ENCODE assay signal across 19 mouse cellular contexts in the genomic region with DNA sequence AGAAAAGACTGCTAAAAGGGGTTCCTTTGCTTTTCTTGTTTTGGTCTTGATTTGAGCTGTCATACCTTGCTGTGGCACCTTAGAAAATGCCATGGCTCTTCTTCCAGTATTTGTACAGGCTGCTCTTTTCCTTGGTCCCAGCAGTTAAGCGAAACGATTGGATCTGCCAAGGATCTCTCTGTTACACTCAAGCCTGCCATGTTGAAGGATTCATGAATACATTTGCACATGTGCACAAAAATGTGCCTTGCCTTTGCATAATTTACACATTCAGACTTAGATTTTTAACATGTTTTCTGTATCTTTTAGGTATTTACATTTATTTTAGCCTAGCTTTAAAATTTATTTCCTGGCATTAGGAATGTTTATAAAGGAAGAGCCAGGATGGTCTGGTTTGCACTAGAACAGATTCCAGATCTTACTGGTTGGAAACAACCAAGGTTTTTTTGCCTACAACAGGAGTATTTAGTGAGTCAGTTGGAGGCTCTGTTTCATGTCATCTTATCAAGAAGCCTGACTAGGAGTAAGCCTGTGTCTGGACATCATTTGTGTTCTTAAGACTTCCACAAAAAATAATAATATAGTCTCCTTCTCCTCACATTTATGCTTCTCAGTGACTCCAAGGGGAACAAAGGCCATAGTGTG. TPM values are rescaled to one million over a fixed set of nuclear protein-coding genes. Genes with fewer than 3 reads are reported as not detected.
DNase-seq lines count a peak whose midpoint lies in the region; ATAC-seq and TF ChIP-seq lines count a peak whose summit lies in the region.
"Had no signal": no experiment of that assay in that cellular context is flagged by ENCODE, and none has a peak within 500 bp of the region (broad histone marks: within the 10 kb centered on the region; RNA-seq: fewer than 3 reads in every experiment).

No protein-coding gene starts in this region.

- no peak overlapping the region for H3K4me3 ChIP-seq in heart, embryonic 12.5 days
- no peak overlapping the region for H3K4me3 ChIP-seq in liver, adult 2 months (ENCODE audit: insufficient read depth, low read depth, low read length)
- no peak overlapping the region for H3K4me3 ChIP-seq in liver, embryonic 12.5 days
- H3K4me3 ChIP-seq in neural tube, embryonic 14.5 days (ENCODE audit: low read depth, low read length) = no peak overlapping the region
- no peak overlapping the region for H3K4me3 ChIP-seq in neural tube, embryonic 15.5 days (replicated peaks)
- H3K4me3 ChIP-seq in stomach, embryonic 16.5 days (replicated peaks; ENCODE audit: low read length) = no peak overlapping the region
- no peak overlapping the region for H3K4me3 ChIP-seq in cerebellum, adult 2 months (replicated peaks; ENCODE audit: insufficient read depth, low read depth, low read length)
- H3K4me3 ChIP-seq: limb, embryonic 13.5 days had no signal

- intact Hi-C loops in heart, postnatal 10 days (cut with DNase I) = no loop called here

- peaks cover 84% of the 10 kb centered on the region for H3K36me3 ChIP-seq in heart, embryonic 12.5 days
- peaks cover 68% of the 10 kb centered on the region for H3K36me3 ChIP-seq in liver, adult 2 months (ENCODE audit: control insufficient read depth, insufficient read depth, low read length)
- peaks cover 97% of the 10 kb centered on the region for H3K36me3 ChIP-seq in liver, embryonic 12.5 days
- peaks cover 34% of the 10 kb centered on the region for H3K36me3 ChIP-seq in neural tube, embryonic 14.5 days (ENCODE audit: control insufficient read depth, insufficient read depth, low read length)
- H3K36me3 ChIP-seq in neural tube, embryonic 15.5 days = peaks cover 57% of the 10 kb centered on the region
- peaks cover 18% of the 10 kb centered on the region for H3K36me3 ChIP-seq in stomach, embryonic 16.5 days (ENCODE audit: control insufficient read depth, insufficient read depth, low read length)

- H3K27ac ChIP-seq in heart, embryonic 12.5 days (ENCODE audit: poor library complexity, severe bottlenecking) = 0 out of 2 replicates have a peak overlapping the region, but pooled peaks have one; percentile 12
- no peak overlapping the region; the same call in 1 of the 2 replicates for H3K27ac ChIP-seq in liver, adult 2 months (replicated peaks; ENCODE audit: insufficient read depth, low read depth, low read length)
- H3K27ac ChIP-seq in liver, embryonic 12.5 days = no peak overlapping the region
- H3K27ac ChIP-seq in neural tube, embryonic 14.5 days (ENCODE audit: low read depth, low read length) = peak overlapping the region; percentile 35; the same call in 1 of the 2 replicates
- H3K27ac ChIP-seq in neural tube, embryonic 15.5 days (replicated peaks) = no peak overlapping the region
- H3K27ac ChIP-seq in stomach, embryonic 16.5 days (ENCODE audit: low read length) = peak overlapping the region; percentile 60
- no peak overlapping the region for H3K27ac ChIP-seq in cerebellum, adult 2 months (ENCODE audit: insufficient read depth, low read length)
- H3K27ac ChIP-seq: limb, embryonic 13.5 days had no signal

- no peak for DNase-seq in heart, postnatal 10 days
- DNase-seq in liver, adult 2 months (ENCODE audit: extremely low read depth, low read depth, low spot score) = peak; percentile 9
- no peak for DNase-seq in cerebellum, adult 2 months
- DNase-seq: adrenal gland, adult 8-10 months; cerebellum, adult 9-10 months; embryo, embryonic 11 days; kidney, adult 2 months had no signal

- WGBS in heart, embryonic 12.5 days = 86% methylated on average over 2 of the region's 2 CpGs
- 80% methylated on average over 2 of the region's 2 CpGs for WGBS in liver, adult 2 months
- 92% methylated on average over 2 of the region's 2 CpGs for WGBS in liver, embryonic 12.5 days (ENCODE audit: insufficient replicate concordance)
- 91% methylated on average over 2 of the region's 2 CpGs for WGBS in neural tube, embryonic 14.5 days
- 80% methylated on average over 2 of the region's 2 CpGs for WGBS in neural tube, embryonic 15.5 days
- 71% methylated on average over 2 of the region's 2 CpGs for WGBS in stomach, embryonic 16.5 days
- 32% methylated on average over 2 of the region's 2 CpGs for WGBS in cerebellum, adult 2 months

- H3K4me1 ChIP-seq in heart, embryonic 12.5 days (replicated peaks) = peaks cover 18% of the 10 kb centered on the region
- H3K4me1 ChIP-seq in liver, adult 2 months (ENCODE audit: control insufficient read depth, insufficient read depth, low read length) = no peaks in the 10 kb centered on the region
- 0 out of 2 replicates have a peak, but pooled peaks cover 3% of the 10 kb centered on the region for H3K4me1 ChIP-seq in liver, embryonic 12.5 days
- H3K4me1 ChIP-seq in neural tube, embryonic 14.5 days (ENCODE audit: control insufficient read depth, insufficient read depth, low read length) = peaks cover 6% of the 10 kb centered on the region
- H3K4me1 ChIP-seq in neural tube, embryonic 15.5 days = peaks cover 15% of the 10 kb centered on the region
- peaks cover 12% of the 10 kb centered on the region for H3K4me1 ChIP-seq in stomach, embryonic 16.5 days (ENCODE audit: control insufficient read depth, insufficient read depth, low read length)
- H3K4me1 ChIP-seq in cerebellum, adult 2 months (ENCODE audit: control insufficient read depth, insufficient read depth, low read length) = no peaks in the 10 kb centered on the region

- H3K9ac ChIP-seq in heart, embryonic 12.5 days = no peak overlapping the region
- H3K9ac ChIP-seq in liver, adult 2 months (ENCODE audit: low read depth, low read length) = no peak overlapping the region
- H3K9ac ChIP-seq in liver, embryonic 12.5 days = no peak overlapping the region
- H3K9ac ChIP-seq in neural tube, embryonic 14.5 days (replicated peaks; ENCODE audit: low read depth, low read length) = no peak overlapping the region
- H3K9ac ChIP-seq in neural tube, embryonic 15.5 days (replicated peaks) = no peak overlapping the region
- no peak overlapping the region for H3K9ac ChIP-seq in stomach, embryonic 16.5 days (ENCODE audit: low read length)
- H3K9ac ChIP-seq: limb, embryonic 13.5 days had no signal

- ATAC-seq in heart, embryonic 12.5 days (ENCODE audit: insufficient number of reproducible peaks, low FRiP score) = no peak
- no peak for ATAC-seq in liver, embryonic 12.5 days
- no peak for ATAC-seq in neural tube, embryonic 14.5 days (ENCODE audit: low read depth)
- no peak for ATAC-seq in neural tube, embryonic 15.5 days (ENCODE audit: low FRiP score)
- ATAC-seq in stomach, embryonic 16.5 days (ENCODE audit: insufficient read depth, low FRiP score) = peak; percentile 41; the same call in 1 of the 2 replicates

- no peaks in the 10 kb centered on the region for H3K9me3 ChIP-seq in heart, embryonic 12.5 days (replicated peaks)
- no peaks in the 10 kb centered on the region for H3K9me3 ChIP-seq in liver, embryonic 12.5 days (replicated peaks)
- H3K9me3 ChIP-seq in neural tube, embryonic 14.5 days (ENCODE audit: control insufficient read depth, low read length) = no peaks in the 10 kb centered on the region
- no peaks in the 10 kb centered on the region for H3K9me3 ChIP-seq in neural tube, embryonic 15.5 days (replicated peaks)
- no peaks in the 10 kb centered on the region for H3K9me3 ChIP-seq in stomach, embryonic 16.5 days (replicated peaks; ENCODE audit: control insufficient read depth, low read length)
- H3K9me3 ChIP-seq: limb, embryonic 13.5 days had no signal

- no peak for TF ChIP-seq POLR2A in liver, adult 2 months (IDR thresholded peaks at IDR 0.05; ENCODE audit: extremely low read depth, insufficient read depth, low read length)
- no peak for TF ChIP-seq POLR2A in cerebellum, adult 2 months (IDR thresholded peaks at IDR 0.05; ENCODE audit: borderline replicate concordance, insufficient read depth, low read length)

- H3K27me3 ChIP-seq in heart, embryonic 12.5 days (replicated peaks) = no peaks in the 10 kb centered on the region
- no peaks in the 10 kb centered on the region for H3K27me3 ChIP-seq in liver, adult 2 months (ENCODE audit: control insufficient read depth, insufficient read depth, low read length)
- H3K27me3 ChIP-seq in liver, embryonic 12.5 days (replicated peaks) = no peaks in the 10 kb centered on the region
- no peaks in the 10 kb centered on the region for H3K27me3 ChIP-seq in neural tube, embryonic 14.5 days (ENCODE audit: control insufficient read depth, insufficient read depth, low read length)
- no peaks in the 10 kb centered on the region for H3K27me3 ChIP-seq in neural tube, embryonic 15.5 days (replicated peaks)
- no peaks in the 10 kb centered on the region for H3K27me3 ChIP-seq in stomach, embryonic 16.5 days (ENCODE audit: control insufficient read depth, insufficient read depth, low read length)
- H3K27me3 ChIP-seq in cerebellum, adult 2 months (ENCODE audit: control insufficient read depth, insufficient read depth, low read length) = no peaks in the 10 kb centered on the region
- H3K27me3 ChIP-seq: limb, embryonic 13.5 days had no signal

- H3K4me2 ChIP-seq in heart, embryonic 12.5 days = no peak overlapping the region
- no peak overlapping the region for H3K4me2 ChIP-seq in liver, embryonic 12.5 days
- no peak overlapping the region for H3K4me2 ChIP-seq in neural tube, embryonic 14.5 days (ENCODE audit: low read depth, low read length)
- no peak overlapping the region for H3K4me2 ChIP-seq in neural tube, embryonic 15.5 days
- H3K4me2 ChIP-seq in stomach, embryonic 16.5 days (ENCODE audit: low read depth, low read length) = no peak overlapping the region
- H3K4me2 ChIP-seq: limb, embryonic 13.5 days had no signal

- TF ChIP-seq CTCF in liver, adult 2 months (IDR thresholded peaks at IDR 0.05; ENCODE audit: low read depth, low read length) = no peak
- TF ChIP-seq CTCF in cerebellum, adult 2 months (IDR thresholded peaks at IDR 0.05; ENCODE audit: borderline replicate concordance, insufficient read depth, low read depth, low read length) = no peak

- no peaks in the 10 kb centered on the region for H3K79me2 ChIP-seq in liver, adult 2 months (ENCODE audit: control insufficient read depth, insufficient read depth, low read length)

RNA-seq across cellular contexts. Expression of a gene that starts 29.0 kb away (rescaled TPM):
- 0.22 and 0.46 TPM in 2 replicates for polyA plus RNA-seq in heart, embryonic 12.5 days (2016; fragmentation: Nextera tagmentation; extraction: Ambion mirVana)
- total RNA-seq in heart, postnatal 10 days (2021) = under 1 TPM; 0.17 to 0.42 TPM
- under 0.01 TPM in 1 of 2 replicates, not detected in the other for total RNA-seq in liver, adult 2 months (2014; rRNA removed)
- polyA plus RNA-seq in liver, adult 2 months (2012; rRNA removed) = 0.02 and 0.05 TPM in 2 replicates
- polyA plus RNA-seq in liver, embryonic 12.5 days (2016; fragmentation: Nextera tagmentation; extraction: Ambion mirVana) = 0.31 and 0.49 TPM in 2 replicates
- polyA plus RNA-seq in neural tube, embryonic 14.5 days (2014; fragmentation: Nextera tagmentation; extraction: Ambion mirVana) = 0.20 and 0.67 TPM in 2 replicates
- 0.44 and 0.46 TPM in 2 replicates for polyA plus RNA-seq in neural tube, embryonic 15.5 days (2015; fragmentation: Nextera tagmentation; extraction: Ambion mirVana)
- 0.43 and 0.50 TPM in 2 replicates for polyA plus RNA-seq in stomach, embryonic 16.5 days (2015; fragmentation: Nextera tagmentation; extraction: Ambion mirVana)
- 1.1 and 1.3 TPM in 2 replicates for polyA plus RNA-seq in cerebellum, adult 2 months (2012; rRNA removed)
- total RNA-seq: monocyte, adult 5-6 weeks had no signal

RNA-seq across cellular contexts. Expression of a gene that starts 29.6 kb away (rescaled TPM):
- 202 and 207 TPM in 2 replicates for polyA plus RNA-seq in heart, embryonic 12.5 days (2016; fragmentation: Nextera tagmentation; extraction: Ambion mirVana)
- 100 to 1,000 TPM; 106 to 108 TPM for total RNA-seq in heart, postnatal 10 days (2021)
- total RNA-seq in liver, adult 2 months (2014; rRNA removed) = 118 and 144 TPM in 2 replicates
- 155 and 157 TPM in 2 replicates for polyA plus RNA-seq in liver, adult 2 months (2012; rRNA removed)
- polyA plus RNA-seq in liver, embryonic 12.5 days (2016; fragmentation: Nextera tagmentation; extraction: Ambion mirVana) = 198 and 216 TPM in 2 replicates
- 202 and 232 TPM in 2 replicates for polyA plus RNA-seq in neural tube, embryonic 14.5 days (2014; fragmentation: Nextera tagmentation; extraction: Ambion mirVana)
- 225 and 255 TPM in 2 replicates for polyA plus RNA-seq in neural tube, embryonic 15.5 days (2015; fragmentation: Nextera tagmentation; extraction: Ambion mirVana)
- polyA plus RNA-seq in stomach, embryonic 16.5 days (2015; fragmentation: Nextera tagmentation; extraction: Ambion mirVana) = 341 and 347 TPM in 2 replicates
- 143 and 152 TPM in 2 replicates for polyA plus RNA-seq in cerebellum, adult 2 months (2012; rRNA removed)

RNA-seq across cellular contexts. Expression of a gene that starts 38.9 kb away (rescaled TPM):
- polyA plus RNA-seq in heart, embryonic 12.5 days (2016; fragmentation: Nextera tagmentation; extraction: Ambion mirVana) = not detected in 2 replicates
- total RNA-seq in heart, postnatal 10 days (2021) = not detected
- not detected in 2 replicates for total RNA-seq in liver, adult 2 months (2014; rRNA removed)
- polyA plus RNA-seq in liver, adult 2 months (2012; rRNA removed) = not detected in 2 replicates
- not detected in 2 replicates for polyA plus RNA-seq in liver, embryonic 12.5 days (2016; fragmentation: Nextera tagmentation; extraction: Ambion mirVana)
- polyA plus RNA-seq in neural tube, embryonic 14.5 days (2014; fragmentation: Nextera tagmentation; extraction: Ambion mirVana) = not detected in 2 replicates
- polyA plus RNA-seq in neural tube, embryonic 15.5 days (2015; fragmentation: Nextera tagmentation; extraction: Ambion mirVana) = 1.8 TPM in 1 of 2 replicates, not detected in the other
- 0.30 and 0.51 TPM in 2 replicates for polyA plus RNA-seq in stomach, embryonic 16.5 days (2015; fragmentation: Nextera tagmentation; extraction: Ambion mirVana)
- 0.28 TPM in 1 of 2 replicates, not detected in the other for polyA plus RNA-seq in cerebellum, adult 2 months (2012; rRNA removed)
- total RNA-seq: adrenal gland, adult 8-10 months; ES-E14; gastrocnemius, adult 8-10 months; left cerebral cortex, adult 18-20 months; monocyte, adult 5-6 weeks had no signal
- polyA plus RNA-seq: C2C12; heart, postnatal 0 days; kidney, adult 2 months; limb, embryonic 13.5 days had no signal

RNA-seq across cellular contexts. Expression of a gene that starts 59.0 kb away (rescaled TPM):
- 53.5 and 56.4 TPM in 2 replicates for polyA plus RNA-seq in heart, embryonic 12.5 days (2016; fragmentation: Nextera tagmentation; extraction: Ambion mirVana)
- total RNA-seq in heart, postnatal 10 days (2021) = 10 to 100 TPM; 32.4 to 34.0 TPM
- total RNA-seq in liver, adult 2 months (2014; rRNA removed) = 3.3 and 3.8 TPM in 2 replicates
- 28.5 and 31.9 TPM in 2 replicates for polyA plus RNA-seq in liver, adult 2 months (2012; rRNA removed)
- 26.6 and 28.0 TPM in 2 replicates for polyA plus RNA-seq in liver, embryonic 12.5 days (2016; fragmentation: Nextera tagmentation; extraction: Ambion mirVana)
- polyA plus RNA-seq in neural tube, embryonic 14.5 days (2014; fragmentation: Nextera tagmentation; extraction: Ambion mirVana) = 51.5 and 58.5 TPM in 2 replicates
- polyA plus RNA-seq in neural tube, embryonic 15.5 days (2015; fragmentation: Nextera tagmentation; extraction: Ambion mirVana) = 110 and 112 TPM in 2 replicates
- polyA plus RNA-seq in stomach, embryonic 16.5 days (2015; fragmentation: Nextera tagmentation; extraction: Ambion mirVana) = 76.3 and 78.0 TPM in 2 replicates
- polyA plus RNA-seq in cerebellum, adult 2 months (2012; rRNA removed) = 96.2 and 101 TPM in 2 replicates

Comparison
In these comparisons a context has a peak if more than half of its experiments do, and no peak if none do; other contexts are left out.
1. H3K27ac ChIP-seq: peak in heart, embryonic 12.5 days (single experiment), neural tube, embryonic 14.5 days (single experiment) and stomach, embryonic 16.5 days (single experiment); none in liver, adult 2 months (single experiment), liver, embryonic 12.5 days (single experiment), neural tube, embryonic 15.5 days (single experiment) and cerebellum, adult 2 months (single experiment).